Mouse (Mus musculus): ENCODE measurements around the gene Numb.

GRCm38 (mm10) chr12:83782669-83783068 lies 139.1 kb downstream of the Numb start:
- TF ChIP-seq POLR2A (IDR thresholded peaks at IDR 0.05; ENCODE audit: borderline replicate concordance, extremely low read depth, insufficient read depth, insufficient read length, poor library complexity, severe bottlenecking), result no peak
- TF ChIP-seq CTCF (IDR thresholded peaks at IDR 0.05; ENCODE audit: borderline replicate concordance, extremely low read depth, insufficient read depth, insufficient read length), result no peak
